Mouse (Mus musculus): ENCODE data around the gene Sec14l4. TPM values are rescaled to one million over a fixed set of nuclear protein-coding genes. Genes with fewer than 3 reads are reported as not detected.

Sec14l4 gene
- polyA plus RNA-seq, 1 experiment from 2014 or later = 0.52 TPM

DNA sequence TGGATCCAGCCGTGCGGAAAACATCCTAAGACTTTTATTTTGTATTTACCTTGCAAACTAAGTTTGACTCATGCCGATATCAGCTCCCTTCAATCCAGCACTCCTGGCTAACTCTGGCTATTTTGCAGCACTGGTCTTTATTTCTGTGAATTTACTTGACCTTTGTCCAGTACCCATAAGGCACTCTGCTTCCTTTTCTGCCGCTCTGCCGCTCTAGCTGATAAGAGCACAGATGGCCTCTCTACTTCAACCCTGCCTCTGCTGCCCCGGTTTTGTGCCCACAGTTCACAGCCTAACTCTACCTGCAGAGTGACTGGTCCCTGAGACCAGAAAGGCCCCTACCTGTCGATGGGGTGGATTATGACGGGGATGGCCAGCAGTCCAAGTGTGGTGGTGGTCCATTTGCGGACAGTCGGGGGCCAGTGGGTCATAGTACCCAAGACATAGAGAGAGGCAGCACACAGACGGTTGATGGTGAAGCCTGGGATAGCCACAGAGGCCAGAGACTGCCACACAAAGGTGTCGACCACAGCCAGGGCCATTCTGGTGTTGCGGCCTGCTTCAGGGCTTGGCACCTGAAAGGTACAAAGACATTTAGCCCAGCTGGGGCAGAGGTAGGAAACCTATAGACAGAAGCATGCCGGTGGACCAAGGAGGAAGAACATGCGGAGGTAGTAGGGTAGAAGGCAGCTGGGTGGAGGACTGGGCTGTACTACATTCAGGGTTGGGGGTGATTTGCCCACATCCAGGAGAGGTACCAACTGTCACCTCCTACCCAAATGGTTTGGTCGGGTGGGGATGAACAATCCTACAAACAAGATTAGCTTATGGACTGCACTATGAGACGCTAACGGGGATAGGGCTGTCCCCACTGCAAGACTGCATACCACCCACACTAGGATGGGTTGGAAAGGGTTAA, 62.5 kb downstream of the Sec14l4 start:
- H3K9me3 ChIP-seq = no peaks in the 10 kb centered on the region
- 68% methylated on average over 18 of the region's 18 CpGs for whole genome bisulfite sequencing
- H3K27me3 ChIP-seq (replicated peaks) = no peaks in the 10 kb centered on the region
- no peak overlapping the region for H3K9ac ChIP-seq
- peak overlapping the region; percentile 75 for H3K4me2 ChIP-seq (replicated peaks)
- ATAC-seq = peak; percentile 6; the same call in 1 of the 2 replicates
- peak overlapping the region; percentile 84 for H3K27ac ChIP-seq
- peaks cover 19% of the 10 kb centered on the region for H3K4me1 ChIP-seq (replicated peaks)
- H3K36me3 ChIP-seq = peaks cover 18% of the 10 kb centered on the region
- peak overlapping the region; percentile 53; the same call in 1 of the 2 replicates for H3K4me3 ChIP-seq (replicated peaks)

DNA sequence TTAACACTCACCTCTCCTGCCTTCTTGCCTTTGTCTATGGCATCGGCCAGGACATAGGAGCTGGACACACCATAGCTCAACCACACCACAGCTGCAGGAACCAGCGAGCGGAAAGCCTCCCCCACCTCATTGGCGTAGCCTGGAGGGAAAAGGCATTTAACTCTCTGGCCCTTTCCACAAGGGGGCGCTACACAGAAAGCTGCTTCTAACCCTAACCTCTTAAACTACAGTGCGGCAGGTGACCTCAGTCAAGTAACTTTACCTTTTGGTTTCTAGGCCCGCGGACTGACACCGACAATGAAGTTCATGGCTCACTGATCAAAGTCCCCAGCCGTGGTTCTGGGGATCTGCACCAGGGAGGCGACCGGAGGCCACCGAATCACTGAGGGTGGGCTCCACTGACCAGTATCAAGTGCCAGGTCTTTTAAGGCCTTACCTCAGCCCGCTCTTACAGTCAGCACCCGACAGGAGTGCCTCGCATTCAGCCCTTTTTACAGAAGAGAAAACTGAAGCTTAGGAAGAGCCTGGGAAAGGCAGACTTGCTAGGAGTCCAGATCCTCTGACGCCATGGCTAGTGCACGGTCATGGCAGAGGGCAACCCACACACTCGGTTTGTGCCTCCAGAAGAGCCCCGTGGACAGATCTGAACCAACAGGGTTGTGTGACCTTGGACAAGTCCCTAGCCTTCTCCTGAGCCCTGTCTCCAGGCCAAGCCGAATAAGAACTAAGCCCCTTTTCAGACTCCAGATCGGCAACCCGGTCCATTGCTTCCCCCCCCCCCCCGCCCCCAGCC, 63.3 kb downstream of the Sec14l4 start:
- 9% methylated on average over 24 of the region's 24 CpGs for WGBS
- H3K9me3 ChIP-seq = no peaks in the 10 kb centered on the region
- ATAC-seq = peak; percentile 16
- H3K27me3 ChIP-seq (replicated peaks) = no peaks in the 10 kb centered on the region
- peaks cover 19% of the 10 kb centered on the region for H3K4me1 ChIP-seq (replicated peaks)
- H3K4me2 ChIP-seq (replicated peaks) = peak overlapping the region; percentile 75
- peak overlapping the region; percentile 53 for H3K4me3 ChIP-seq (replicated peaks)
- peak overlapping the region; percentile 84 for H3K27ac ChIP-seq
- peaks cover 18% of the 10 kb centered on the region for H3K36me3 ChIP-seq
- peak overlapping the region; percentile 58 for H3K9ac ChIP-seq

- Histone ChIP-seq H3K4me2 (replicated peaks) (peak within 1 kb of the TSS; percentile 75), H3K9me3 (no peaks in the 10 kb centered on the region), H3K36me3 (peaks cover 18% of the 10 kb centered on the region), H3K27me3 (replicated peaks) (no peaks in the 10 kb centered on the region; the same call in 1 of the 2 replicates), H3K27ac (peak within 1 kb of the TSS; percentile 84), H3K4me3 (replicated peaks) (peak within 1 kb of the TSS; percentile 53), H3K9ac (peak within 1 kb of the TSS; percentile 58), H3K4me1 (replicated peaks) (peaks cover 19% of the 10 kb centered on the region)
- ATAC-seq = peak; percentile 9; the same call in 1 of the 2 replicates
- 8% methylated on average over 29 of the region's 34 CpGs for WGBS
Measured at GRCm38 (mm10) chr11:4095171-4096053, 64.2 kb downstream of the Sec14l4 start, which contains the start of gene Mtfp1. Gene Mtfp1, minus strand, starts transcription at chr11:4095445.

- Histone ChIP-seq H3K4me3 (replicated peaks) (peak overlapping the region; percentile 53), H3K27ac (peak overlapping the region; percentile 86), H3K4me1 (replicated peaks) (peaks cover 19% of the 10 kb centered on the region), H3K4me2 (replicated peaks) (peak overlapping the region; percentile 75), H3K36me3 (peaks cover 11% of the 10 kb centered on the region), H3K27me3 (replicated peaks) (no peaks in the 10 kb centered on the region; the same call in 1 of the 2 replicates), H3K9ac (peak overlapping the region; percentile 57), H3K9me3 (no peaks in the 10 kb centered on the region)
- peak; percentile 96 for ATAC-seq
- 3% methylated on average over 45 of the region's 45 CpGs for WGBS
Measured at GRCm38 (mm10) chr11:4096054-4096984, 65.1 kb downstream of the Sec14l4 start.

- H3K9ac ChIP-seq = peak overlapping the region; percentile 57
- no peaks in the 10 kb centered on the region for H3K9me3 ChIP-seq
- peak overlapping the region; percentile 75 for H3K4me2 ChIP-seq (replicated peaks)
- peak; percentile 23 for ATAC-seq
- peak overlapping the region; percentile 86 for H3K27ac ChIP-seq
- peaks cover 3% of the 10 kb centered on the region for H3K36me3 ChIP-seq
- H3K27me3 ChIP-seq (replicated peaks) = no peaks in the 10 kb centered on the region; the same call in 1 of the 2 replicates
- WGBS = 30% methylated on average over 10 of the region's 10 CpGs
- peak overlapping the region; percentile 53 for H3K4me3 ChIP-seq (replicated peaks)
- peaks cover 19% of the 10 kb centered on the region for H3K4me1 ChIP-seq (replicated peaks)
Measured at GRCm38 (mm10) chr11:4097091-4097621, 65.9 kb downstream of the Sec14l4 start.

Other genes with a start within 250 kb of the Sec14l4 start
- 0.50 and 1.1 TPM in 2 replicates for gene Osbp2, start 167.6 kb upstream of the Sec14l4 start, polyA plus RNA-seq (2015; fragmentation: Nextera tagmentation; extraction: Ambion mirVana)
- 0.27 and 0.29 TPM in 2 replicates for gene 4921536K21Rik, start 136.4 kb upstream of the Sec14l4 start, polyA plus RNA-seq (2015; fragmentation: Nextera tagmentation; extraction: Ambion mirVana)
- 6.4 and 7.0 TPM in 2 replicates for gene Dusp18, start 136.2 kb upstream of the Sec14l4 start, polyA plus RNA-seq (2015; fragmentation: Nextera tagmentation; extraction: Ambion mirVana)
- 3.2 and 3.4 TPM in 2 replicates for gene Slc35e4, start 116.8 kb upstream of the Sec14l4 start, polyA plus RNA-seq (2015; fragmentation: Nextera tagmentation; extraction: Ambion mirVana)
- 57.5 and 63.7 TPM in 2 replicates for gene Tcn2, start 99.3 kb upstream of the Sec14l4 start, polyA plus RNA-seq (2015; fragmentation: Nextera tagmentation; extraction: Ambion mirVana)
- gene Pes1, start 67.5 kb upstream of the Sec14l4 start, polyA plus RNA-seq (2015; fragmentation: Nextera tagmentation; extraction: Ambion mirVana) = 81.3 and 84.1 TPM in 2 replicates
- gene 4930556J24Rik, start 54.7 kb upstream of the Sec14l4 start, polyA plus RNA-seq (2015; fragmentation: Nextera tagmentation; extraction: Ambion mirVana) = not detected in 2 replicates
- gene Gal3st1, start 47.8 kb upstream of the Sec14l4 start, polyA plus RNA-seq (2015; fragmentation: Nextera tagmentation; extraction: Ambion mirVana) = 26.0 and 27.0 TPM in 2 replicates
- not detected in 2 replicates for gene Sec14l3, start 33.4 kb downstream of the Sec14l4 start, polyA plus RNA-seq (2015; fragmentation: Nextera tagmentation; extraction: Ambion mirVana)
- 32.2 and 37.0 TPM in 2 replicates for gene Mtfp1, start 64.0 kb downstream of the Sec14l4 start, polyA plus RNA-seq (2015; fragmentation: Nextera tagmentation; extraction: Ambion mirVana)
- 1.4 and 1.7 TPM in 2 replicates for gene Sec14l2, start 92.0 kb downstream of the Sec14l4 start, polyA plus RNA-seq (2015; fragmentation: Nextera tagmentation; extraction: Ambion mirVana)
- 20.2 and 21.8 TPM in 2 replicates for gene Rnf215, start 103.7 kb downstream of the Sec14l4 start, polyA plus RNA-seq (2015; fragmentation: Nextera tagmentation; extraction: Ambion mirVana)
- 3.7 and 3.8 TPM in 2 replicates for gene Ccdc157, start 128.8 kb downstream of the Sec14l4 start, polyA plus RNA-seq (2015; fragmentation: Nextera tagmentation; extraction: Ambion mirVana)
- gene Sf3a1, start 128.9 kb downstream of the Sec14l4 start, polyA plus RNA-seq (2015; fragmentation: Nextera tagmentation; extraction: Ambion mirVana) = 43.8 and 47.1 TPM in 2 replicates
- gene Tbc1d10a, start 155.3 kb downstream of the Sec14l4 start, polyA plus RNA-seq (2015; fragmentation: Nextera tagmentation; extraction: Ambion mirVana) = 32.3 and 32.4 TPM in 2 replicates
- gene Castor1, start 186.8 kb downstream of the Sec14l4 start, polyA plus RNA-seq (2015; fragmentation: Nextera tagmentation; extraction: Ambion mirVana) = 3.1 and 4.5 TPM in 2 replicates
- 0.20 and 0.26 TPM in 2 replicates for gene Osm, start 205.0 kb downstream of the Sec14l4 start, polyA plus RNA-seq (2015; fragmentation: Nextera tagmentation; extraction: Ambion mirVana)
- gene Lif, start 226.1 kb downstream of the Sec14l4 start, polyA plus RNA-seq (2015; fragmentation: Nextera tagmentation; extraction: Ambion mirVana) = 0.62 and 0.92 TPM in 2 replicates

Data from intestine, embryonic 15.5 days (tissue).